Mouse (Mus musculus) liver, adult 2 months (tissue): ENCODE data around the gene Mief2.

Source experiments
- CTCF ChIP-seq: fragments of 200-500 bp; IDR thresholded peaks from 2 replicates; pipeline ENCODE4 v1.5.1; 2011; ENCODE audit warnings: low read depth, low read length, control low read depth
- POLR2A ChIP-seq: fragments of 200-500 bp; IDR thresholded peaks from 2 replicates; pipeline ENCODE4 v1.6.1; 2011; ENCODE audit warnings: low read length, control low read depth; ENCODE audit not compliant: insufficient read depth; ENCODE audit errors: extremely low read depth

- TF ChIP-seq CTCF (no peak), POLR2A (no peak)
Measured at GRCm38 (mm10) chr11:60699524-60700075, 28.6 kb upstream of the Mief2 start, which contains the start of gene Llgl1.
